Mouse (Mus musculus) lung, postnatal 25 days (tissue): ENCODE results near the gene Fam19a3.
A peak's percentile ranks its signal among the peaks of the same experiment; 100 is the strongest.
"Not testable (repeated sequence)": the region's sequence is repeated elsewhere in the genome, so short reads cannot be mapped to it uniquely, and the experiment has no call there.

Experiments used
- DNase-seq: peaks from one replicate; pipeline ENCODE4 v3.0.0; 2022; ENCODE audit warnings: low spot score

Fam19a3 gene

DNA sequence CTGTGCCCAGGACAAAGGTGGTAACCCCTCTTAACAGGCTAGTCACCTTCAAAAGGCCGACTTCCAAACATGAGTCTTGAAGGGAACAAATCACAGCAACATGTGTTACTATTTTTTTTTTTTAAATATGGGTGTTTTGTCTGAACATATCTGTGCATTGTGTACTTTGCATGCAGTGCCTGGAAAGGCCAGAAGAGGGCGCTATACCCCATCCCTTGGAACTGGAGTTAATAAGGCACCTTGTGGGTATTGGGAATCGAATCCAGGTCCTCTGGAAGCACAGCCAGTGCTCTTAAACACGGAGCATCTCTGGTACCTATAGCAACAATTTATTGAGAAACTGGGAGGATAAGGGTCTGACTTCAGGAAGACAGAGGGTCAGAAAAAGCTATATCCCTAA, 16.6 kb downstream of the Fam19a3 start:
- DNase-seq, result no peak

- not testable (repeated sequence) for DNase-seq
These were observed 19.4 kb downstream of the Fam19a3 start for GRCm38 (mm10) chr3:104762103-104762863.

DNA sequence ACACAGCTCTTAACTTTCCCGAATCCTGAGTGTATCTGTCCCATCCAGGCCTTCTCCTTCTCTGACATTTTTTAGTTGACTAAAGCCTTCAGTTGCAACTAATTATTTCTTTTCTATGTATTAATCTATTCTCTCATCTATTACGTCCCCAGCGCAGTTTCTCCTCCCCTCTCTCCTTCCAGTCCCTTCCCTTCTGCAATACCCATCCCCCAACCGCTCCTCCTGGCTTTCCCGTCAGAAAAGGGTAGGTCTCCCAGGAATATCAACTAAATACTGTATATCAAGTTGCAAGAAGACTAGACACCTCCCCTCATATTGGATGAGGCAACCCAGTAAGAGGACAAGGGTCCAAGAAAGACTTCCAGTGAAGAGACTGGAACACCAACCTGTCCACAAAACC, 22.8 kb downstream of the Fam19a3 start:
- DNase-seq, result no peak

GRCm38 (mm10) chr3:104758406-104758805, 23.2 kb downstream of the Fam19a3 start:
- peak; percentile 48 for DNase-seq

DNA sequence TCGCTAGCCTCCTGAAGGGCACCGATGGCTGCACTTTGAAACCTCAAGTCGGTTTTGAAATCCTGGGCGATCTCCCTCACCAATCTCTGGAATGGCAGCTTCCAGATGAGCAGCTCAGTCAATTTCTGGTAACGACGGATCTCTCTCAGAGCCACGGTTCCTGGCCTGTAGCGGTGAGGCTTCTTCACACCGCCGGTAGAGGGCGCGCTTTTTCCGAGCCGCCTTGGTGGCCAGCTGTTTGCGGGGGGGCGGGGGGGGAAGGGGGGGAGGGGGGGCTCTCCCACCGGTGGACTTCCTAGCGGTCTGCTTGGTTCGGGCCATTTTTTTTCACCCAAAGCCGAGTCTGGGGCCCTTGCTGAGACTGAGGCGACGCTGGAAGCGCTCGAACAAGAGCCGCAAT, 28.8 kb downstream of the Fam19a3 start:
- not testable (repeated sequence) for DNase-seq

- no peak for DNase-seq
These were observed 37.8 kb downstream of the Fam19a3 start for GRCm38 (mm10) chr3:104743864-104744263.

GRCm38 (mm10) chr3:104743161-104743560, 38.5 kb downstream of the Fam19a3 start:
- no peak for DNase-seq

- DNase-seq, result no peak
These were observed 39.7 kb downstream of the Fam19a3 start for GRCm38 (mm10) chr3:104741954-104742353.

DNA sequence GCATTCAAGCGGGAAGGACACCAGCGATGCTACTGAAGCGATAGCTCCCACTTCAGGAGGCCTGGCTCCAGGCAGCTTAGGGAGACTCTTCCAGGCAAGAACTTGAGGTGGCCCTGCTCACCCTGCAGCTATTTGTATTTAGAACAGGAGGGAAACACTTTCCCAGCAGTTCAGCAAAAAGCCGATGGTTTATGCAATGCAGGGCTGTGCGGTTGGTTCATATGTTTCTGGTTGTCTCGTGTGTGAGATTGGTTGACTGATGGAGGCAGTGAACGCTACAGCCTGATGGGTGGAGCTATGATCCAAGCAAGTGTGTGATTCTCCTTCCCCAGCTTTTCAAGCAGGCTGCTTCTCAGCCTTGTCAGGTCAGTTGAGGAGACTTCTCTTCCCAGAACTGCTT, 47.0 kb downstream of the Fam19a3 start:
- DNase-seq, result no peak

DNA sequence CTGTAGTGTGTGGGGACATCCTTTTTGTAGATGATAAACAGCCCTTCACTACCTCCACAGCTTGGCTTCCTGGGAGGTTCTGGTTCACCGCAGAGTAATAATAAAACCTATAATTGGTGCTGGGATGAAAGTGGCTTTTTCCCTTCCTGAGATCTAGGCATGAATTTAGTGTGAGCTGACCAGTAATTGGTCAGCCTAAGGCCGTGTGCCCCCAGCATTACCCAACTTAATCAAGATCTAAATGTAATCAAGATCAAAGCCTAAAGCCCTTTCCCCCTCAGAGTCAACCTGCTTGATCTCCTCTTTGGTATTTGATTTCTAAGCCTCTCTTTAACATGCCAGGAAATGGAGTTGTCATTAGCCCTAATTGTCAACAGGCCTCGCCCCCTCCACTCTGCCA, 48.7 kb downstream of the Fam19a3 start:
- DNase-seq, result no peak

- DNase-seq, result no peak
These were observed 52.3 kb downstream of the Fam19a3 start for GRCm38 (mm10) chr3:104729270-104729839.
